Mouse (Mus musculus) CH12.LX (cell line): ENCODE measurements around the gene Ppard. TPM values are rescaled to one million over a fixed set of nuclear protein-coding genes. Genes with fewer than 3 reads are reported as not detected.
A peak's percentile ranks its signal among the peaks of the same experiment; 100 is the strongest.

Experiments
- DNase-seq: peaks from one replicate; pipeline ENCODE4 v3.0.0-alpha.2; 2013; ENCODE audit errors: extremely low read depth
- H3K27ac ChIP-seq: 2 replicates; pipeline ENCODE4 v1.5.1; 2012; ENCODE audit warnings: low read depth, mild to moderate bottlenecking, control low read depth, moderate library complexity; ENCODE audit not compliant: insufficient read depth
- H3K27me3 ChIP-seq: replicated peaks from 2 replicates; pipeline ENCODE3; 2012; ENCODE audit warnings: inconsistent platforms
- H3K36me3 ChIP-seq, 2 experiments: replicated peaks in 1 of 2; 2 replicates each; pipeline versions ENCODE3 to v1.6.1; 2012; ENCODE audit warnings: inconsistent platforms in 1 of 2, low read length in 1 of 2, mild to moderate bottlenecking in 1 of 2, mixed read lengths in 1 of 2, moderate library complexity in 1 of 2; ENCODE audit not compliant: control insufficient read depth in 1 of 2, insufficient read depth in 1 of 2
- H3K4me1 ChIP-seq, 2 experiments: 2 replicates each; pipeline ENCODE4 v1.6.1; 2012; ENCODE audit warnings: inconsistent platforms in 1 of 2, moderate library complexity in 1 of 2; ENCODE audit not compliant: insufficient read depth in 2 of 2, control insufficient read depth in 1 of 2
- H3K4me2 ChIP-seq: 2 replicates; pipeline ENCODE4 v1.6.1; 2012; ENCODE audit warnings: low read depth, mild to moderate bottlenecking, control low read depth; ENCODE audit not compliant: poor library complexity, insufficient read depth, severe bottlenecking
- H3K4me3 ChIP-seq, 3 experiments: fragments of 150-350 bp in 1 of 3; sonication (generic) in 1 of 3; replicated peaks in 1 of 3; 2 replicates each; pipeline versions ENCODE3 to v1.5.1; 2011 to 2012; ENCODE audit warnings: low read depth in 2 of 3, low read length in 2 of 3, mild to moderate bottlenecking in 2 of 3, moderate library complexity in 2 of 3, control low read depth in 1 of 3, improper control_type of control experiment in 1 of 3, inconsistent platforms in 1 of 3, mixed read lengths in 1 of 3; ENCODE audit not compliant: poor library complexity in 1 of 3
- H3K79me2 ChIP-seq: replicated peaks from 2 replicates; pipeline ENCODE4 v1.6.1; 2012; ENCODE audit warnings: mild to moderate bottlenecking, moderate library complexity; ENCODE audit not compliant: control insufficient read depth, poor library complexity, insufficient read depth, severe bottlenecking; ENCODE audit errors: extremely low read depth
- H3K9ac ChIP-seq: 2 replicates; pipeline ENCODE4 v1.6.1; 2012; ENCODE audit warnings: low read depth, mild to moderate bottlenecking, control low read depth, moderate library complexity; ENCODE audit not compliant: insufficient read depth
- H3K9me3 ChIP-seq: replicated peaks from 2 replicates; pipeline ENCODE3; 2012; ENCODE audit warnings: low read length, inconsistent platforms, mixed read lengths
- CHD1 ChIP-seq: IDR thresholded peaks from 2 replicates; pipeline ENCODE4 v1.6.1; 2012; ENCODE audit warnings: low read depth, low read length, improper control_type of control experiment, inconsistent platforms
- CHD2 ChIP-seq: IDR thresholded peaks from 2 replicates; pipeline ENCODE4 v1.6.1; 2011; ENCODE audit warnings: low read length, improper control_type of control experiment
- CTCF ChIP-seq, 2 experiments: IDR thresholded peaks in 1 of 2; conservative IDR thresholded peaks in 1 of 2; 2 replicates each; pipeline ENCODE4 v1.5.1; 2011 to 2012; ENCODE audit warnings: low read depth in 2 of 2, low read length in 2 of 2, improper control_type of control experiment in 1 of 2, inconsistent platforms in 1 of 2, mild to moderate bottlenecking in 1 of 2, moderate library complexity in 1 of 2
- ELF1 ChIP-seq: IDR thresholded peaks from 2 replicates; pipeline ENCODE4 v1.6.1; 2014; ENCODE audit warnings: low read depth, mild to moderate bottlenecking, inconsistent platforms, low read length, improper control_type of control experiment
- EP300 ChIP-seq: IDR thresholded peaks from 2 replicates; pipeline ENCODE4 v1.6.1; 2011; ENCODE audit warnings: low read length, improper control_type of control experiment
- ETS1 ChIP-seq: conservative IDR thresholded peaks from 2 replicates; pipeline ENCODE4 v1.6.1; 2012; ENCODE audit warnings: low read depth, mild to moderate bottlenecking, inconsistent platforms, low read length, improper control_type of control experiment, moderate library complexity
- HCFC1 ChIP-seq: IDR thresholded peaks from 2 replicates; pipeline ENCODE4 v1.6.1; 2012; ENCODE audit warnings: low read depth, mild to moderate bottlenecking, inconsistent platforms, low read length, improper control_type of control experiment
- IRF4 ChIP-seq: IDR thresholded peaks from 2 replicates; pipeline ENCODE4 v1.6.1; 2014; ENCODE audit warnings: low read depth, mild to moderate bottlenecking, inconsistent platforms, low read length, improper control_type of control experiment
- JUN ChIP-seq: IDR thresholded peaks from 2 replicates; pipeline ENCODE4 v1.6.1; 2011; ENCODE audit warnings: low read depth, mild to moderate bottlenecking, low read length, improper control_type of control experiment, moderate library complexity; ENCODE audit not compliant: insufficient read depth
- JUND ChIP-seq: conservative IDR thresholded peaks from 2 replicates; pipeline ENCODE4 v1.6.1; 2011; ENCODE audit warnings: low read depth, low read length, improper control_type of control experiment
- KAT2A ChIP-seq: IDR thresholded peaks from 2 replicates; pipeline ENCODE4 v1.6.1; 2012; ENCODE audit warnings: low read length, improper control_type of control experiment, inconsistent platforms; ENCODE audit not compliant: insufficient replicate concordance
- MAX ChIP-seq: IDR thresholded peaks from 2 replicates; pipeline ENCODE4 v1.6.1; 2011; ENCODE audit warnings: low read length, improper control_type of control experiment
- MAZ ChIP-seq: IDR thresholded peaks from 2 replicates; pipeline ENCODE4 v1.6.1; 2012; ENCODE audit warnings: low read depth, mild to moderate bottlenecking, inconsistent platforms, low read length, improper control_type of control experiment, moderate library complexity
- MEF2A ChIP-seq: IDR thresholded peaks from 2 replicates; pipeline ENCODE4 v1.6.1; 2014; ENCODE audit warnings: low read depth, mild to moderate bottlenecking, inconsistent platforms, low read length, improper control_type of control experiment, borderline replicate concordance
- MXI1 ChIP-seq: IDR thresholded peaks from 2 replicates; pipeline ENCODE4 v1.6.1; 2011; ENCODE audit warnings: mild to moderate bottlenecking, low read depth, low read length, improper control_type of control experiment
- MYC ChIP-seq: IDR thresholded peaks from 2 replicates; pipeline ENCODE4 v1.6.1; 2011; ENCODE audit warnings: low read depth, mild to moderate bottlenecking, improper control_type of control experiment, low read length
- NELFE ChIP-seq: IDR thresholded peaks from 2 replicates; pipeline ENCODE4 v1.6.1; 2011; ENCODE audit warnings: low read depth, low read length, improper control_type of control experiment
- POLR2A ChIP-seq: IDR thresholded peaks from 2 replicates; pipeline ENCODE4 v1.6.1; 2011; ENCODE audit warnings: low read depth, mild to moderate bottlenecking, improper control_type of control experiment, low read length
- POLR2AphosphoS2 ChIP-seq: IDR thresholded peaks from 2 replicates; pipeline ENCODE4 v1.6.1; 2011; ENCODE audit warnings: low read depth, low read length, improper control_type of control experiment
- RCOR1 ChIP-seq: conservative IDR thresholded peaks from 2 replicates; pipeline ENCODE4 v1.6.1; 2012; ENCODE audit warnings: low read depth, mild to moderate bottlenecking, inconsistent platforms, low read length, improper control_type of control experiment
- SIN3A ChIP-seq: IDR thresholded peaks from 2 replicates; pipeline ENCODE4 v1.6.1; 2012; ENCODE audit warnings: low read length, improper control_type of control experiment, inconsistent platforms
- TBP ChIP-seq: conservative IDR thresholded peaks from 2 replicates; pipeline ENCODE4 v1.6.1; 2011; ENCODE audit warnings: low read depth, low read length, improper control_type of control experiment
- TCF12 ChIP-seq: IDR thresholded peaks from 2 replicates; pipeline ENCODE4 v1.6.1; 2014; ENCODE audit warnings: low read depth, mild to moderate bottlenecking, inconsistent platforms, low read length, improper control_type of control experiment
- UBTF ChIP-seq: IDR thresholded peaks from 2 replicates; pipeline ENCODE4 v1.6.1; 2012; ENCODE audit warnings: low read depth, mild to moderate bottlenecking, inconsistent platforms, low read length, improper control_type of control experiment, moderate library complexity
- USF1 ChIP-seq: IDR thresholded peaks from 2 replicates; pipeline ENCODE4 v1.6.1; 2014; ENCODE audit warnings: low read depth, mild to moderate bottlenecking, inconsistent platforms, low read length, improper control_type of control experiment
- USF2 ChIP-seq: conservative IDR thresholded peaks from 2 replicates; pipeline ENCODE4 v1.6.1; 2011; ENCODE audit warnings: low read depth, low read length, improper control_type of control experiment
- ZKSCAN1 ChIP-seq: IDR thresholded peaks from 2 replicates; pipeline ENCODE4 v1.6.1; 2012; ENCODE audit warnings: low read depth, inconsistent platforms, low read length, improper control_type of control experiment, borderline replicate concordance
- ZMIZ1 ChIP-seq: IDR thresholded peaks from 2 replicates; pipeline ENCODE4 v1.6.1; 2012; ENCODE audit warnings: low read depth, mild to moderate bottlenecking, inconsistent platforms, low read length, improper control_type of control experiment
- ZNF384 ChIP-seq: IDR thresholded peaks from 2 replicates; pipeline ENCODE4 v1.6.1; 2012; ENCODE audit warnings: low read depth, low read length, improper control_type of control experiment, inconsistent platforms
- dilution Hi-C: fragments of 300-500 bp; cut with MboI; formaldehyde crosslinking; loops from 2 replicates; pipeline ENCODE4 v1.14.3; 2020; ENCODE audit warnings: low sequenced_read_pairs; ENCODE audit not compliant: extremely low pct_unique_long_range_greater_than_20kb, extremely low pct_ligation_motif_present
- in situ Hi-C: fragments of 300-500 bp; cut with MboI; formaldehyde crosslinking; loops from 3 replicates; pipeline ENCODE4 v1.14.3; 2019; ENCODE audit warnings: low sequenced_read_pairs, low pct_ligation_motif_present, low pct_unique_long_range_greater_than_20kb, mixed read lengths
- polyA plus RNA-seq: library from polyadenylated mRNA; unstranded; fragments of >175 nt; gene quantifications from 2 replicates; pipeline ENCODE4 v1.2.1, GENCODE M21; 2012; ENCODE audit warnings: low read depth; ENCODE audit not compliant: insufficient read length
- total RNA-seq, 2 experiments: library from RNA; depleted of rRNA; stranded (reverse); fragments of 300-350 nt in 1 of 2; fragments of >200 nt in 1 of 2; gene quantifications; 2 replicates each; pipeline ENCODE4 v1.2.3; 2012 to 2014

Gene Ppard
- total and polyA plus RNA-seq, 3 experiments, result 2.9 to 15.5 (median 7.3) TPM

GRCm38 (mm10) chr17:28207092-28207491 lies 25.4 kb upstream of the Ppard start:
- peaks cover 34% of the 10 kb centered on the region for H3K79me2 ChIP-seq
- H3K4me1 ChIP-seq, result peaks cover 37 to 59% of the 10 kb centered on the region in 2 experiments
- TF ChIP-seq ELF1 (no peak), ETS1 (no peak), NELFE (no peak), JUN (no peak), CHD2 (no peak), HCFC1 (no peak), ZMIZ1 (no peak), ZKSCAN1 (no peak), POLR2A (no peak), POLR2AphosphoS2 (no peak), USF1 (no peak), CTCF (conservative IDR thresholded peaks at IDR 0.05 in 1 of 2, IDR thresholded peaks at IDR 0.05 in 1 of 2; ENCODE audit: low read depth in 2 of 2, low read length in 2 of 2) (no peak), MAX (no peak), MAZ (no peak), EP300 (no peak)
- no peaks in the 10 kb centered on the region for H3K9me3 ChIP-seq
- H3K4me2 ChIP-seq, result peak overlapping the region; percentile 58
- in situ Hi-C loops, result loop anchor here (25.0 kb wide), 1 partner anchor 305 kb away; the partner anchor contains the start of gene Fkbp5
- dilution Hi-C loops, result no loop called here
- H3K27me3 ChIP-seq, result no peaks in the 10 kb centered on the region
- H3K9ac ChIP-seq, result peak overlapping the region; percentile 27
- H3K27ac ChIP-seq, result peak overlapping the region; percentile 90
- DNase-seq, result no peak
- H3K4me3 ChIP-seq, result peak overlapping the region in 1 of 3 experiments; percentile 73
- H3K36me3 ChIP-seq, result peaks cover 13 to 20% of the 10 kb centered on the region in 2 experiments

GRCm38 (mm10) chr17:28207591-28208313 lies 24.7 kb upstream of the Ppard start, which contains the start of gene Def6:
Def6 (plus strand) TSS chr17:28207778.
- peak within 1 kb of the TSS; percentile 92 for H3K4me2 ChIP-seq
- peaks cover 9 to 20% of the 10 kb centered on the region in 2 experiments for H3K36me3 ChIP-seq
- peak within 1 kb of the TSS; percentile 73 to 91 (median 83) for H3K4me3 ChIP-seq
- no peaks in the 10 kb centered on the region for H3K9me3 ChIP-seq
- dilution Hi-C loops, result no loop called here
- in situ Hi-C loops, result loop anchor here (25.0 kb wide), 1 partner anchor 305 kb away; the partner anchor contains the start of gene Fkbp5
- H3K27me3 ChIP-seq, result no peaks in the 10 kb centered on the region
- peak within 1 kb of the TSS; percentile 90 for H3K27ac ChIP-seq
- H3K9ac ChIP-seq, result peak within 1 kb of the TSS; percentile 79
- peaks cover 42 to 65% of the 10 kb centered on the region in 2 experiments for H3K4me1 ChIP-seq
- peak; percentile 83 for DNase-seq
- peaks cover 34% of the 10 kb centered on the region for H3K79me2 ChIP-seq
- TF ChIP-seq MEF2A, result peak; percentile 73; the same call in 1 of the 2 replicates
- TF ChIP-seq KAT2A, result no peak
- TF ChIP-seq ETS1, result peak; percentile 57
- no peak for TF ChIP-seq POLR2AphosphoS2
- peak; percentile 65 for TF ChIP-seq NELFE
- peak; percentile 37; the same call in 1 of the 2 replicates for TF ChIP-seq MXI1
- TF ChIP-seq JUND, result no peak
- peak; percentile 91 for TF ChIP-seq TCF12
- 0 out of 2 replicates have a peak, but pooled peaks have one; percentile 36 for TF ChIP-seq TBP
- TF ChIP-seq ZNF384, result no peak
- TF ChIP-seq JUN, result no peak
- no peak for TF ChIP-seq USF2
- TF ChIP-seq USF1, result no peak; the same call in 1 of the 2 replicates
- no peak for TF ChIP-seq CHD1
- TF ChIP-seq RCOR1, result no peak
- TF ChIP-seq ZMIZ1, result no peak
- TF ChIP-seq MAZ, result no peak
- peak; percentile 41; the same call in 1 of the 2 replicates for TF ChIP-seq UBTF
- peak; percentile 52; the same call in 1 of the 2 replicates for TF ChIP-seq HCFC1
- TF ChIP-seq MYC, result peak; percentile 45; the same call in 1 of the 2 replicates
- peak; percentile 72 for TF ChIP-seq IRF4
- TF ChIP-seq CTCF (conservative IDR thresholded peaks at IDR 0.05 in 1 of 2, IDR thresholded peaks at IDR 0.05 in 1 of 2; ENCODE audit: low read depth in 2 of 2, low read length in 2 of 2), result peak in 1 of 2 experiments; percentile 87; a peak in 2 of 4 replicates
- TF ChIP-seq CHD2, result no peak
- TF ChIP-seq SIN3A, result peak; percentile 82
